Mouse (Mus musculus) B cell, adult 2 months (primary cell): ENCODE measurements around the gene Sowahd.

Source experiments
- DNase-seq, 2 experiments: peaks; one replicate each; pipeline ENCODE4 v3.0.0; 2022

Sowahd gene

DNA sequence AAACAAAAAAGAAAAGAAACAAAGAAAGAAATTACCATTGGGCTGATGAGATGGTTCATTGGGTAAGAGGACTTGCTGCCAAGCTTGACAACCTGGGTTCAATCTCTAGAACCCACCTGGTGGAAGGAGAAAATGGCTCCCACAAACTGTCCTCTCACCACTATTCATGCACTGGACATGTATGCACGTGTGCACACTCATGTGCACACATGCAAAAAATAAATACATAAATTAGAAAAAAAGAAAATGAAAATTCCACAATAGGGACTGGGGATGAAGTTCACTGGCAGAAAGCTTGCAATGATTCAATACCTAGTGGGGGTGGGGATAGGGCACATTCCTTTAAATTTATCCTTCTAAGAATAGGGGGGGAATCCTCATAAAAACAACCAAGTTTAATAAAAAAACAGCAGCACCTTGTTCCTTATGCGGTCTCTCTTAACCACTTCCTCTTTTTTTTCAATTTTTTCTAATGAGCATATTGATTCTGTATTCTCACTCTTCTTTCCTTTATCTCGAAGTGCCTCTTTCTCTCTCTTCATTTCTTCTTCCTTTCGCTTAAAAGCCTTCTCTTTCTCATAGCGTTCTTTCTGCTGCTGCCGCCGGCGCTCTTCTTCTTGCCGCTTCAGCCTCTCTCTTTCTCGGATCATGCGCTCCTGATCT lies 46.6 kb downstream of the Sowahd start:
- DNase-seq: peak; percentile 15 to 20

DNA sequence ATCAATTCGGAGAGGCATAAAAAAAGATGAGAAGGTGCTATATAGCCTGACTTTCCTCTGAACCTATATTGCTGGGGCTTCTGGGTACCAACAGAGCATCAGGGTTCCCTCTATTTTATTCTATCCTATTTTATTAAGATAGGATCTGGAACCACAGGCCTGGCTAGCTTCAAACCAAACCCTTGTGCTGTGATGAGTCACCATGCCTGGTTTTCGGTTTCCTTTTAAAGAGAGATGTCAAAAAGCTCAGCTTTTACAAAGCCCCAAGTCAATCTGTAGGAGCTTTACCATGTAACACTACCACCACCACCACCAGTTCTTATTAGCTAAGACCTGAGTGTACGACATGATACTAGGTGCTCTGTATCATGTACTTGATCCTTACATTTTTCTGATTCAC lies 50.0 kb downstream of the Sowahd start:
- DNase-seq: no peak
